Mouse (Mus musculus): Measurements from ENCODE around the gene Dnajc6. TPM values are rescaled to one million over a fixed set of nuclear protein-coding genes. Genes with fewer than 3 reads are reported as not detected.

Gene Dnajc6
- polyA plus RNA-seq, 1 experiment from 2014 or later: 1.9 TPM

- H3K9me3 ChIP-seq: no peaks in the 10 kb centered on the region
- H3K27ac ChIP-seq: no peak overlapping the region
- H3K4me2 ChIP-seq (replicated peaks): peak overlapping the region; percentile 73
- peak overlapping the region; percentile 34 for H3K4me3 ChIP-seq (replicated peaks)
- 0 out of 2 replicates have a peak, but pooled peaks cover 8% of the 10 kb centered on the region for H3K4me1 ChIP-seq (replicated peaks)
- no peak overlapping the region for H3K9ac ChIP-seq
- peak; percentile 93 for ATAC-seq
- peaks cover 13% of the 10 kb centered on the region for H3K27me3 ChIP-seq (replicated peaks)
- under 1% methylated on average over 33 of the region's 33 CpGs for WGBS
- H3K36me3 ChIP-seq: no peaks in the 10 kb centered on the region
These were observed 54.3 kb downstream of the Dnajc6 start for GRCm38 (mm10) chr4:101550671-101551161.

- no peak for ATAC-seq
- no peaks in the 10 kb centered on the region for H3K9me3 ChIP-seq
- peaks cover 13% of the 10 kb centered on the region for H3K27me3 ChIP-seq (replicated peaks)
- H3K27ac ChIP-seq: no peak overlapping the region
- H3K9ac ChIP-seq: no peak overlapping the region
- H3K4me2 ChIP-seq (replicated peaks): no peak overlapping the region; the same call in 1 of the 2 replicates
- H3K4me1 ChIP-seq (replicated peaks): 0 out of 2 replicates have a peak, but pooled peaks cover 8% of the 10 kb centered on the region
- no peaks in the 10 kb centered on the region for H3K36me3 ChIP-seq
- WGBS: 20% methylated on average over 4 of the region's 4 CpGs
- H3K4me3 ChIP-seq (replicated peaks): no peak overlapping the region
These were observed 55.0 kb downstream of the Dnajc6 start for GRCm38 (mm10) chr4:101551425-101551824.

- H3K4me1 ChIP-seq (replicated peaks): 0 out of 2 replicates have a peak, but pooled peaks cover 8% of the 10 kb centered on the region
- no peak for ATAC-seq
- H3K4me3 ChIP-seq (replicated peaks): no peak overlapping the region
- H3K36me3 ChIP-seq: no peaks in the 10 kb centered on the region
- WGBS: 25% methylated on average over 5 of the region's 5 CpGs
- no peaks in the 10 kb centered on the region for H3K9me3 ChIP-seq
- no peak overlapping the region for H3K4me2 ChIP-seq (replicated peaks)
- no peak overlapping the region for H3K9ac ChIP-seq
- no peak overlapping the region for H3K27ac ChIP-seq
- H3K27me3 ChIP-seq (replicated peaks): peaks cover 13% of the 10 kb centered on the region
These were observed 55.9 kb downstream of the Dnajc6 start for GRCm38 (mm10) chr4:101552372-101552771.

- 86% methylated on average over 4 of the region's 4 CpGs for WGBS
- H3K4me2 ChIP-seq (replicated peaks): no peak overlapping the region
- no peaks in the 10 kb centered on the region for H3K9me3 ChIP-seq
- H3K27ac ChIP-seq: no peak overlapping the region
- no peak overlapping the region for H3K4me3 ChIP-seq (replicated peaks)
- no peak for ATAC-seq
- H3K9ac ChIP-seq: no peak overlapping the region
- 0 out of 2 replicates have a peak, but pooled peaks cover 5% of the 10 kb centered on the region for H3K4me1 ChIP-seq (replicated peaks)
- H3K27me3 ChIP-seq (replicated peaks): peaks cover 9% of the 10 kb centered on the region; the same call in 1 of the 2 replicates
- H3K36me3 ChIP-seq: no peaks in the 10 kb centered on the region
These were observed 58.6 kb downstream of the Dnajc6 start for GRCm38 (mm10) chr4:101555016-101555415.

- ATAC-seq: no peak
- WGBS: 69% methylated on average over 4 of the region's 4 CpGs
- Histone ChIP-seq H3K36me3 (no peaks in the 10 kb centered on the region), H3K27ac (no peak overlapping the region), H3K9me3 (no peaks in the 10 kb centered on the region), H3K4me3 (replicated peaks) (no peak overlapping the region), H3K4me2 (replicated peaks) (no peak overlapping the region), H3K4me1 (replicated peaks) (no peaks in the 10 kb centered on the region), H3K27me3 (replicated peaks) (no peaks in the 10 kb centered on the region), H3K9ac (no peak overlapping the region)
These were observed 63.7 kb downstream of the Dnajc6 start for GRCm38 (mm10) chr4:101560137-101560536.

GRCm38 (mm10) chr4:101562836-101563235, 66.4 kb downstream of the Dnajc6 start:
- WGBS: 70% methylated on average over 7 of the region's 7 CpGs
- Histone ChIP-seq H3K27ac (no peak overlapping the region), H3K9me3 (no peaks in the 10 kb centered on the region), H3K9ac (no peak overlapping the region), H3K4me2 (replicated peaks) (no peak overlapping the region), H3K4me3 (replicated peaks) (no peak overlapping the region), H3K4me1 (replicated peaks) (no peaks in the 10 kb centered on the region), H3K27me3 (replicated peaks) (no peaks in the 10 kb centered on the region), H3K36me3 (no peaks in the 10 kb centered on the region)
- ATAC-seq: no peak

GRCm38 (mm10) chr4:101563607-101564006, 67.2 kb downstream of the Dnajc6 start:
- WGBS: 94% methylated on average over 5 of the region's 5 CpGs
- no peaks in the 10 kb centered on the region for H3K4me1 ChIP-seq (replicated peaks)
- H3K27ac ChIP-seq: no peak overlapping the region
- H3K9me3 ChIP-seq: no peaks in the 10 kb centered on the region
- H3K4me3 ChIP-seq (replicated peaks): no peak overlapping the region
- H3K9ac ChIP-seq: no peak overlapping the region
- H3K36me3 ChIP-seq: no peaks in the 10 kb centered on the region
- no peak overlapping the region for H3K4me2 ChIP-seq (replicated peaks)
- H3K27me3 ChIP-seq (replicated peaks): no peaks in the 10 kb centered on the region
- ATAC-seq: no peak

GRCm38 (mm10) chr4:101564746-101565417, 68.4 kb downstream of the Dnajc6 start:
- no peak for ATAC-seq

GRCm38 (mm10) chr4:101569076-101569475, 72.6 kb downstream of the Dnajc6 start:
- no peaks in the 10 kb centered on the region for H3K4me1 ChIP-seq (replicated peaks)
- no peak overlapping the region for H3K4me3 ChIP-seq (replicated peaks)
- H3K9ac ChIP-seq: no peak overlapping the region
- no peaks in the 10 kb centered on the region for H3K9me3 ChIP-seq
- no peak overlapping the region for H3K4me2 ChIP-seq (replicated peaks)
- H3K36me3 ChIP-seq: no peaks in the 10 kb centered on the region
- 74% methylated on average over 7 of the region's 7 CpGs for WGBS
- no peaks in the 10 kb centered on the region for H3K27me3 ChIP-seq (replicated peaks)
- no peak overlapping the region for H3K27ac ChIP-seq
- ATAC-seq: no peak

More at GRCm38 (mm10) chr4:101564746-101565417, 68.4 kb downstream of the Dnajc6 start:
- no peaks in the 10 kb centered on the region for H3K9me3 ChIP-seq
- WGBS: 81% methylated on average over 4 of the region's 4 CpGs
- H3K4me2 ChIP-seq (replicated peaks): no peak overlapping the region
- no peak overlapping the region for H3K4me3 ChIP-seq (replicated peaks)
- no peaks in the 10 kb centered on the region for H3K27me3 ChIP-seq (replicated peaks)
- no peaks in the 10 kb centered on the region for H3K4me1 ChIP-seq (replicated peaks)
- no peak overlapping the region for H3K9ac ChIP-seq
- H3K36me3 ChIP-seq: no peaks in the 10 kb centered on the region
- no peak overlapping the region for H3K27ac ChIP-seq

- no peak for ATAC-seq
- no peaks in the 10 kb centered on the region for H3K9me3 ChIP-seq
- no peak overlapping the region for H3K9ac ChIP-seq
- no peaks in the 10 kb centered on the region for H3K27me3 ChIP-seq (replicated peaks)
- H3K4me1 ChIP-seq (replicated peaks): no peaks in the 10 kb centered on the region
- WGBS: 74% methylated on average over 2 of the region's 2 CpGs
- no peak overlapping the region for H3K4me2 ChIP-seq (replicated peaks)
- H3K36me3 ChIP-seq: no peaks in the 10 kb centered on the region
- no peak overlapping the region for H3K27ac ChIP-seq
- H3K4me3 ChIP-seq (replicated peaks): no peak overlapping the region
These were observed 75.7 kb downstream of the Dnajc6 start for GRCm38 (mm10) chr4:101572142-101572541.

- Histone ChIP-seq H3K27ac (no peak overlapping the region), H3K4me1 (replicated peaks) (no peaks in the 10 kb centered on the region), H3K9me3 (no peaks in the 10 kb centered on the region), H3K4me2 (replicated peaks) (no peak overlapping the region), H3K4me3 (replicated peaks) (no peak overlapping the region), H3K36me3 (no peaks in the 10 kb centered on the region), H3K9ac (no peak overlapping the region), H3K27me3 (replicated peaks) (no peaks in the 10 kb centered on the region)
- 89% methylated on average over 5 of the region's 5 CpGs for WGBS
- no peak for ATAC-seq
These were observed 78.9 kb downstream of the Dnajc6 start for GRCm38 (mm10) chr4:101575307-101575706.

GRCm38 (mm10) chr4:101578720-101579119, 82.3 kb downstream of the Dnajc6 start:
- no peaks in the 10 kb centered on the region for H3K27me3 ChIP-seq (replicated peaks)
- no peak overlapping the region for H3K4me2 ChIP-seq (replicated peaks)
- H3K9me3 ChIP-seq: no peaks in the 10 kb centered on the region
- ATAC-seq: no peak
- 84% methylated on average over 7 of the region's 7 CpGs for WGBS
- no peak overlapping the region for H3K4me3 ChIP-seq (replicated peaks)
- no peaks in the 10 kb centered on the region for H3K36me3 ChIP-seq
- no peak overlapping the region for H3K27ac ChIP-seq
- H3K4me1 ChIP-seq (replicated peaks): no peaks in the 10 kb centered on the region
- no peak overlapping the region for H3K9ac ChIP-seq

GRCm38 (mm10) chr4:101579517-101579916, 83.1 kb downstream of the Dnajc6 start:
- Histone ChIP-seq H3K9ac (no peak overlapping the region), H3K4me3 (replicated peaks) (no peak overlapping the region), H3K36me3 (no peaks in the 10 kb centered on the region), H3K9me3 (no peaks in the 10 kb centered on the region), H3K27me3 (replicated peaks) (no peaks in the 10 kb centered on the region), H3K27ac (no peak overlapping the region), H3K4me2 (replicated peaks) (no peak overlapping the region), H3K4me1 (replicated peaks) (no peaks in the 10 kb centered on the region)
- ATAC-seq: no peak
- WGBS: 57% methylated on average over 5 of the region's 5 CpGs
